Mouse (Mus musculus) adrenal gland, adult 8-10 months (tissue): ENCODE data around the gene Gpr135. TPM values are rescaled to one million over a fixed set of nuclear protein-coding genes. Genes with fewer than 3 reads are reported as not detected.

Source experiments
- DNase-seq: peaks from one replicate; pipeline ENCODE4 v3.0.0; 2022
- total RNA-seq, 4 experiments: library from RNA; stranded (reverse); gene quantifications; 2 replicates each; pipeline ENCODE4 v1.2.4; 2022

Gpr135 gene
- 1 to 10 TPM; 2.2 to 2.9 (median 2.6) TPM for total RNA-seq

DNA sequence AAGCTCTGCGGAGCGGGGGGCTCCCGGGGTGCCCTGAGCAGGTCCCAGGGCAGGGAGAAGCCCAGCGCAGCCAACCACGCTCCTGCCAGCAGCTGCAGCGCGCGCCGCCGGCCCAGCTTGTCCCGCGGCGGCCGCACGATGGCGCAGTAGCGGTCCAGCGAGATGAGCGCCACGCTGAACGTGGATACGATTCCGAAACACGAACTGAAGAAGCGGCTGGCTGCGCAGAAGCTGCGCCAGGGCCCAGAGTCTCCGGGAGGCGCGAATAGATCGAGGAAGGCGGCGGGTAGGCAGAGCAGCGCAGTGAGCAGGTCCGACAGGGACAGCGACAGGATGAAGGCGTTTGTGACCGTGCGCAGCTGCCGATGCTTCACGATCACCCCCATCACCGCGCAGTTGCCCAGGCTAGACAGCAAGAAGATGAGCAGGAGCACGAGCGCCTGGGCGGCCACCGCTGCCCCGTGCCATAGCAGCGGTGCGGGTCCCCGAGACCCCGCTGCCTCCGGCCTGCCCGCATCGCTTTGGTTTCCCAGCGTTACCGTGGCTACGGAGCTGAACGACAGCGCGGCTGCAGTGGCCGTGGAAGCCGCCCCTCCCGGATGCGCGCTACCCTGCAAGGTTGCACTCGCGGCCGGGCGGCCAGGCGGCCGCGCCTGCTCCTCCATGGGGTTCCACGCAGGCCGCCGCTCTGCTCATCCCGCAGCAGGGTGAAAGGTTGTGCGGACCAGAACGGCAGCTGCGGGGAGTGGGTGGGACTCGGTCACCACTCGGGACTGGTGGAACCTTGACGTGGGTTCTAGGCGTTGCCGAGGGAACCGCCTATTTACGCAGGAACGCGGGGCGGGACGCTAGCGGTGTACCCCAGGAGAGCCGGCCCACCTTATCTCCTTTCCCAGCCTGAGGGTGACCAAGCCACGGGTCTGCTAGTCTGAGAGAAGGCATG, at the start of gene Gpr135:
Gene Gpr135, minus strand, starts transcription at position 799 of the 943 bp plus-strand sequence.
- DNase-seq = peak; percentile 65

GRCm38 (mm10) chr12:72115686-72116345, 44.9 kb upstream of the Gpr135 start:
- DNase-seq = no peak

- no peak for DNase-seq
Observed at GRCm38 (mm10) chr12:72115126-72115525, 44.2 kb upstream of the Gpr135 start.

DNA sequence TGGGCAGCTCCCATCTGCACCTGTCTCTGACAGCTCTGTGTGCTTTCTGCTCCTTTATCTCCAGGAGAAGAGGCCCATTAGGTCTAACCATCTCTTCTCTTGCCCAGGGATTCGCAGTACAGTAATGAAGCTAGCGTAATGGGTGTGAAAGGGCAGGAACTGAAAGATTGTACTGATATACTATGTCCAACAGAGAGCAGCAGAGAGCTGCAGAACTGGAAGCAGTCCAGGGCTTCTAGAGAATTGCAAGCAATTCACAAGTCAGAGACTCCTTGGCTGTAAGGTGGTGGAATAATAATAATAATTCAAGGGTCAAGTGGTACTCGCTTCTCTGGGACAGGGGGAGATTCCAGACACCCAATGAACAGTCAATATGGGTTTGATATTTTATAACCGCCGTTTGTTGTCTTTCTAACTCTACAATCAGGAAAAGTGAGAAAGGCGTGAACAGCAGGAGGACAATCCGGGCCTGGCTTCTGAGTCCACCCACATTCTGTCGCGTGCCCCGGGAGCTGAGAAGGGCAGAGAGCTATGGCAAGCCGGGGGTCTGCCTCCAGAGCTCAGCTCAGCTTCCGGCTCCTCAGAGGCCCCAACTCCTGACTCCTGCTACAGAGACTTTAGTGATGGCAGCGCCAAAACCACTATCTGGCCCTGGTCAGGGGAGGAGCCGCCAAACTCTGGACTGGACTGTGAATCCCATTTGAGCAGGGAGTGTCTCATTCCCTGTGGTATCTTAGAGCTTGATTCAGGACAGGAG, 33.8 kb upstream of the Gpr135 start:
- DNase-seq = peak; percentile 31

GRCm38 (mm10) chr12:72104027-72104426, 33.1 kb upstream of the Gpr135 start:
- DNase-seq = no peak

- DNase-seq = no peak
Observed at GRCm38 (mm10) chr12:72102776-72103175, 31.9 kb upstream of the Gpr135 start.

- no peak for DNase-seq
Observed at GRCm38 (mm10) chr12:72096966-72097365, 26.0 kb upstream of the Gpr135 start.

GRCm38 (mm10) chr12:72089802-72090201, 18.9 kb upstream of the Gpr135 start:
- DNase-seq = no peak

GRCm38 (mm10) chr12:72086166-72086825, 15.4 kb upstream of the Gpr135 start:
- DNase-seq = no peak

DNA sequence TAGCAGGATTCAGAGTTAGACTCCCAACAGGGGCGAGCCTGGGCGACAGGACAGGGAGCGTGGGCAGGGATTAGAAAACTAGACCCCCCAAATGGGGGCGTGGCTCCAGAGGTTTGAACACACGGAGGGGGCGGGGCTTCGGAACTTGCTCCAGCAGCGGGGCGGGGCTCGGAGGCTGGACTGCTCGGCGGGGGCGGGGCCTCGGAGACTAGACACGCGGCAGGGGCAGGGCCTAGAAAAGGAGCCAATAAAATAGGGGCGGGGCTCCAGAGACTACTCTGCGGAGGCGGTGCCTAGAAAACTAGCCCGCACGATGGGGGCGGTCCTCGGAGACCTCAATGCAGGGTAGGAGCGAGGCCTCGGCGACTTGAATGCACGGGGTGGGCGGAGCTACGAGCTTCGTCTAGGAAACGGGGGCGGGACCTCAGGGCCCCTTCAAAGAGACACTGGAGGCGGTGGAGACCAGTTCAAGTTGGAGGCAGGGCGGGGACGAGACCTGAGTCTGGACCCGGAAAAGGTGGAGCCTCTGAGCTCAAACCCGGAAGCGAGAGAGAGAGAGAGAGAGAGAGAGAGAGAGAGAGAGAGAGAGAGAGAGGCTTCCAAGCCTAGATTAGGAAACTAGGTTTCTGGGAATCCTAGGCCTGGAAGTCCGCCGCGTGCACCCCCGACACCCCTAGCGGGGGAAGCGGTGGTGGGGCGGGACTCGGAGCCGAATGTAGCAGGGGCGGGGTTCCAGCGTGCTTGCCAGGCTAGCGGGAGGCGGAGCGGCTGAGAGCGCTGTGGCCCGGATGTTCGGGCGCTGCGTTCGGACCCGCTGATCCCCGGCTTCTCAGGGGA, 14.6 kb upstream of the Gpr135 start, which contains the start of the genes L3hypdh and Jkamp:
Gene L3hypdh, minus strand, starts transcription at position 111 of the 837 bp plus-strand sequence.
Gene Jkamp, plus strand, starts transcription at position 261 of the 837 bp plus-strand sequence.
- peak; percentile 100 for DNase-seq

DNA sequence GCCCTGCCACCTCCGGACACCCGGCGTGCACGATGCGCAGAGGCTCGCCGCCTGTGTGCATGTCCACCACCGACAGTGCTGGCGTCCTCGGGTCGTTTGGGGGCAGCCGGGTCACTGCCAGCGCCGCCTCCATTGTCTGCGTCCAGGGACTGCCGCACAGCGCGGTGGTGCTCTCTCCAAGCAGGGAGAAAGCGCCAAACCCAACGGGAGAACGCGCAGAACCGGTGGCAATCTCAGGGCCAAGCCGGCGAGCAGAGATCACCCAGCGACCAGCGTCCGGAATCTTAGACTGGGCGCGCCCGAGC, 14.1 kb upstream of the Gpr135 start:
- DNase-seq = no peak

GRCm38 (mm10) chr12:72084261-72085023, 13.5 kb upstream of the Gpr135 start:
- no peak for DNase-seq

DNA sequence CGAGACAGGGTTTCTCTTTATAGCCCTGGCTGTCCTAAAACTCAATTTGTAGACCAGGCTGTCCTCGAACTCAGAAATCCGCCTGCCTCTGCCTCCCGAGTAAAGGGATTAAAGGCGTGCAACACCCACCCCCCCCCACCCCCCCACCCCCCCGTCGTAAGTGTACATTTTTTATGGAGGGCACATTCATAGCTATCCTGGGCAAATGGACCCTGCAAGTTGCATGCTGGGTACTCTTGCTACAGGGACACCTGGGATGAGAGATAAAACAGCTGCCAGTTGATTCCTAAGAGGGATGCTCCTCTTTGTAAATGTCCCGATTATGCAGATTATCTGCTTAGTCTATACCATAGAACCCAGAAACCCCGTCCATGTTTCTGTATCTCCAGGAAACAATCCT, 12.3 kb upstream of the Gpr135 start:
- DNase-seq = no peak

DNA sequence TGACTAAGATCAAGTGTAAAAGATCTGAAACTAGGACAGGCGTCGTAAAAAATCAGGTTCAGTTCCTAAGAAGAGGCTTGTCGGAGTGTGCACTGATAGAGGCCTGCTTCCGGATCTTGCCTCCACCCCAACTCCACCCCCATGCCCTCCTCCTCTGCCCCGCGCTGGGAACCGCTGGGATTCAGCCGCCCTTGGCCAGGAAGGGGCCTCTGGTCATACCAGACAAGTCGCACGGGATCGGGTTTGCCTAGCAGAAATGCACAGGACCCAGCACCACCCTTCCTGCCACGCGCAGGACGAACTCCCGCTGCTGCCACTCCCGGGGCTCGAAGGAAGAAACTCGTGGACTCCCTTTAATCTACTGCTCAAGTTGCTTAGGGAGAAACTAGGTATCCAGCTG, 11.4 kb upstream of the Gpr135 start:
- no peak for DNase-seq

DNA sequence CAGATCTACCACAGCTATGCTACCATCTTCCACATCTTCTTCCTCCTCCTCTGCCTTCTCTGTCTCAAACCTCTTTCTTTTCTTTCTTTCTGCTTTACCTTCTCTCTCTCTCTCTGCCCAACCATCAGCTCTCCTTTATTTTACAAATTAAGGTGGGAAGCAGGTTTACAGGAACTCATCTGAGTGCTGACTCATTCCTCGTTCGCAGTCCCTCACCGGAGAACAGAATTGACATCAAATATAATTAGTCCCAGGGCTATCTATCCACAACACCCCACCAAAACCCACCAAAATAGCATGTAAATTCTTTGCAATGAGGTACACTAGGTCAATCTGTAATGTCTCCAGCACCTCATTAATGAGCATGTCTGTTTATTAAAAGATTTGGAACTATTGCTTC, 11.0 kb upstream of the Gpr135 start:
- DNase-seq = no peak

DNA sequence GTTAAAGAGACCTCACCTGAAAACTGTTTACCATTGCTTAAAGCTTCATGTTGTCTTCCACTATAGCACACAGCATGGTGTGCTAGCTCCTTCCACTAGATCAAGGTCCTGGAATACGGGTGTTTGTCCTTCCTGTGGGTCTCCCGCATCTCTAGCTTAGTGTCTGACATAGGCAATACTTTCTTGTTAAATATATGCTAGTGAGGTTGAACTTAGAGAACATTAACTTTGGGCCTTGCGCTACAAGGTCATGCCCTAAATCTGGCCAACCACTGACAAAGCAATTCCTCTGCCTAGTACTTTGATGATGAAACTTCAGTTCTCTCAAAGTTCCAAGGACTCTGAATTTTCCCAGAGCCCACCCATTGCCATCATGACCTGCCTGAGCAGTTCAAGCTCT, 7.3 kb upstream of the Gpr135 start:
- DNase-seq = no peak

GRCm38 (mm10) chr12:72069626-72070326, 1.1 kb downstream of the Gpr135 start:
- DNase-seq = peak; percentile 25

- DNase-seq = no peak
Observed at GRCm38 (mm10) chr12:72057780-72058179, 13.1 kb downstream of the Gpr135 start.

DNA sequence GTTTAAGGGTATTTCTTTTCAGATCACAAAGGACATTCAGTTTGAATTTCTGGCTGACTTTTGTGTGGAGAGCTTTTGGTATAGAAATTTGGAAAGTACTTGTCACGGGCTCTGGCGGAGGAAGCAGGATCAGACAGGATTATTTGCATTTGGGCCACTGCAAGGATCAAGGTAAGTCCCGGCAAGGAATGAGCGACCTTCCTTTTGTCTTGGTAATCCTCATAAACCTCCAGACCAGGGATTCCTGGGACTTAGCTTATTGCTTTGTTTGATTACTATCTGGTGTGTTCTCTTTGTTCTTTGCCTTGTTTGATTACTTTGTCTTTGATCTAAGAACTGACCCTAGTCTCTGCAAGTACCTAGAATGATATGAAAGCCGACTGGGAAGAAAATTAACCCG, 17.1 kb downstream of the Gpr135 start:
- DNase-seq = no peak

GRCm38 (mm10) chr12:72053303-72053702, 17.6 kb downstream of the Gpr135 start:
- no peak for DNase-seq
